Mouse (Mus musculus) kidney, postnatal 14 days (tissue): ENCODE data around the gene Psat1.

Experiments
- DNase-seq: peaks from one replicate; pipeline ENCODE4 v3.0.0; 2022; ENCODE audit warnings: mixed read lengths

Psat1 gene

GRCm38 (mm10) chr19:15924181-15924865 lies 22.8 kb downstream of the Psat1 start:
- peak; percentile 61 for DNase-seq

- peak; percentile 44 for DNase-seq
These were observed 23.7 kb downstream of the Psat1 start for GRCm38 (mm10) chr19:15923426-15923825.

GRCm38 (mm10) chr19:15919336-15919735 lies 27.8 kb downstream of the Psat1 start:
- no peak for DNase-seq

GRCm38 (mm10) chr19:15918111-15918510 lies 29.0 kb downstream of the Psat1 start:
- no peak for DNase-seq

- no peak for DNase-seq
These were observed 33.7 kb downstream of the Psat1 start for GRCm38 (mm10) chr19:15913249-15913997.

GRCm38 (mm10) chr19:15911441-15911840 lies 35.7 kb downstream of the Psat1 start:
- DNase-seq = no peak

GRCm38 (mm10) chr19:15910987-15911386 lies 36.1 kb downstream of the Psat1 start:
- no peak for DNase-seq

GRCm38 (mm10) chr19:15910488-15910887 lies 36.6 kb downstream of the Psat1 start:
- DNase-seq = no peak

GRCm38 (mm10) chr19:15908016-15908415 lies 39.1 kb downstream of the Psat1 start:
- DNase-seq = peak; percentile 15

GRCm38 (mm10) chr19:15904734-15905133 lies 42.4 kb downstream of the Psat1 start:
- DNase-seq = peak; percentile 66

GRCm38 (mm10) chr19:15903508-15904480 lies 43.3 kb downstream of the Psat1 start:
- DNase-seq = peak; percentile 55

GRCm38 (mm10) chr19:15895681-15896080 lies 51.5 kb downstream of the Psat1 start:
- no peak for DNase-seq

- DNase-seq = no peak
These were observed 55.0 kb downstream of the Psat1 start for GRCm38 (mm10) chr19:15892146-15892545.

GRCm38 (mm10) chr19:15888466-15888865 lies 58.7 kb downstream of the Psat1 start:
- no peak for DNase-seq

- DNase-seq = peak; percentile 54
These were observed 64.3 kb downstream of the Psat1 start for GRCm38 (mm10) chr19:15882705-15883426.

- peak; percentile 8 for DNase-seq
These were observed 66.4 kb downstream of the Psat1 start for GRCm38 (mm10) chr19:15880731-15881130.

GRCm38 (mm10) chr19:15879271-15879670 lies 67.9 kb downstream of the Psat1 start:
- no peak for DNase-seq

- DNase-seq = peak; percentile 30
These were observed 78.1 kb downstream of the Psat1 start for GRCm38 (mm10) chr19:15868865-15869698.

- DNase-seq = peak; percentile 32
These were observed 80.3 kb downstream of the Psat1 start for GRCm38 (mm10) chr19:15866851-15867250.

GRCm38 (mm10) chr19:15866126-15866525 lies 81.0 kb downstream of the Psat1 start:
- DNase-seq = no peak

- no peak for DNase-seq
These were observed 81.7 kb downstream of the Psat1 start for GRCm38 (mm10) chr19:15865431-15865830.
